Mouse (Mus musculus): ENCODE measurements around the gene Plekhg5.

DNA sequence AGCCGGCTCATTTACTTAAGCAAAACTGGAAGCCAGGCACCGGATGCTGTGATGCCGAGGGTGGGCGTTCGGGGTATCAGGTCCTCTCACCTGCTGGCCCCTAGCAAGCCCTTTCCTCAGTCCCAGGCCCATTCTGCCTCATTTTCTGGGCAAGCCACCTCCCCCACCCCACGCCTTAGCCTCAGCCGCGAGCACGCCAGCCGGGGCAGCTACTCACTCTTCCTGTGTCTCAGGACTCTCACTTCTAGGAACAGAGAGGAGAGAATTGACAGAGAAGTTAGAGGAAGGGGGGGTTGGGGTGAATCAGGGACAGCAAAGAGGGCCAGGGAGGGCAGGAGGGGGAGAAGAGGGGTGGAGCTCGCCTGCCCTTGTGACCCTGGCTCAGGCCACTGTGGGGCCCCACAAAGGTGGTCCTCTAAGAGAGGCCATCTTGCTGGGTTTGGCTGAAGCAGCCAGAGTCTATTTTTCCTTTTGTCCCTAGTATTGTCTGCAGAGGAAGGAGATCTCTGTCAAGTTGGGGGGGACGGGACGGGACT lies 57.2 kb downstream of the Plekhg5 start:
- TF ChIP-seq CTCF (conservative IDR thresholded peaks at IDR 0.05; ENCODE audit: insufficient read depth, insufficient read length, low read depth, low read length) (no peak), POLR2A (IDR thresholded peaks at IDR 0.05; ENCODE audit: low read depth, low read length) (no peak)

Measured in kidney, adult 2 months (tissue).